28 mouse cellular contexts compared by ENCODE assay signal in genomic region chr19:36364757-36365156, GRCm38 (mm10). TPM values are rescaled to one million over a fixed set of nuclear protein-coding genes. Genes with fewer than 3 reads are reported as not detected.
DNase-seq lines count a peak whose midpoint lies in the region; ATAC-seq lines count a peak whose summit lies in the region.
"Had no signal": no experiment of that assay in that cellular context is flagged by ENCODE, and none has a peak within 500 bp of the region (broad histone marks: within the 10 kb centered on the region; RNA-seq: fewer than 3 reads in every experiment).

No protein-coding gene starts in this region.

- no peaks in the 10 kb centered on the region for H3K36me3 ChIP-seq in intestine, embryonic 15.5 days
- H3K36me3 ChIP-seq in forebrain, embryonic 16.5 days (ENCODE audit: control insufficient read depth, insufficient read depth) = no peaks in the 10 kb centered on the region
- H3K36me3 ChIP-seq: embryonic facial prominence, embryonic 12.5 days; midbrain, embryonic 10.5 days; midbrain, embryonic 15.5 days; neural tube, embryonic 15.5 days; stomach, embryonic 15.5 days had no signal

- no peaks in the 10 kb centered on the region for H3K4me1 ChIP-seq in intestine, embryonic 15.5 days (replicated peaks)
- no peaks in the 10 kb centered on the region for H3K4me1 ChIP-seq in forebrain, embryonic 16.5 days (replicated peaks; ENCODE audit: control insufficient read depth, insufficient read depth, low read length)
- H3K4me1 ChIP-seq: embryonic facial prominence, embryonic 12.5 days; midbrain, embryonic 10.5 days; midbrain, embryonic 15.5 days; neural tube, embryonic 15.5 days; stomach, embryonic 15.5 days had no signal

- ATAC-seq in activated CD4-positive, CD25-positive, alpha-beta regulatory T cell, adult 4 months = peak; percentile 69
- ATAC-seq in intestine, embryonic 15.5 days = peak; percentile 55; the same call in 1 of the 2 replicates
- no peak for ATAC-seq in forebrain, embryonic 16.5 days
- ATAC-seq: forebrain, embryonic 14.5 days; hindbrain, embryonic 16.5 days; midbrain, embryonic 15.5 days had no signal

- intact Hi-C loops in left cerebral cortex, postnatal 4 days (cut with DNase I) = no loop called here

- H3K27me3 ChIP-seq in intestine, embryonic 15.5 days (replicated peaks) = no peaks in the 10 kb centered on the region
- H3K27me3 ChIP-seq in forebrain, embryonic 16.5 days (replicated peaks; ENCODE audit: control insufficient read depth, insufficient read depth, low read length) = no peaks in the 10 kb centered on the region
- H3K27me3 ChIP-seq: embryonic facial prominence, embryonic 12.5 days; midbrain, embryonic 15.5 days; neural tube, embryonic 15.5 days; stomach, embryonic 15.5 days had no signal

- no peak overlapping the region for H3K4me2 ChIP-seq in intestine, embryonic 15.5 days (replicated peaks)
- no peak overlapping the region for H3K4me2 ChIP-seq in forebrain, embryonic 16.5 days (ENCODE audit: low read length)
- H3K4me2 ChIP-seq: embryonic facial prominence, embryonic 12.5 days; midbrain, embryonic 15.5 days; neural tube, embryonic 15.5 days; stomach, embryonic 15.5 days had no signal

- H3K27ac ChIP-seq in intestine, embryonic 15.5 days = no peak overlapping the region
- no peak overlapping the region for H3K27ac ChIP-seq in forebrain, embryonic 16.5 days (ENCODE audit: low read length)
- H3K27ac ChIP-seq: embryonic facial prominence, embryonic 12.5 days; layer of hippocampus, adult 2 months; liver, embryonic 14.5 days; macrophage; midbrain, embryonic 10.5 days; midbrain, embryonic 15.5 days; neural tube, embryonic 15.5 days; stomach, embryonic 15.5 days had no signal

- H3K4me3 ChIP-seq in intestine, embryonic 15.5 days (replicated peaks) = no peak overlapping the region
- no peak overlapping the region for H3K4me3 ChIP-seq in forebrain, embryonic 16.5 days (replicated peaks; ENCODE audit: low read length)
- H3K4me3 ChIP-seq: embryonic facial prominence, embryonic 12.5 days; layer of hippocampus, adult 2 months; midbrain, embryonic 10.5 days; midbrain, embryonic 15.5 days; neural tube, embryonic 15.5 days; stomach, embryonic 15.5 days had no signal

- H3K9me3 ChIP-seq in intestine, embryonic 15.5 days = no peaks in the 10 kb centered on the region
- H3K9me3 ChIP-seq in forebrain, embryonic 16.5 days (ENCODE audit: control insufficient read depth, low read length) = no peaks in the 10 kb centered on the region
- H3K9me3 ChIP-seq: embryonic facial prominence, embryonic 12.5 days; midbrain, embryonic 10.5 days; midbrain, embryonic 15.5 days; neural tube, embryonic 15.5 days; stomach, embryonic 15.5 days had no signal

- DNase-seq in CD4-positive helper T cell, adult 2 months (ENCODE audit: low read depth, low spot score) = peak; percentile 48
- DNase-seq in urinary bladder, postnatal 14 days (ENCODE audit: low spot score) = no peak
- DNase-seq in left cerebral cortex, adult 8-10 months (ENCODE audit: low spot score in 2 of 2) = no peak
- no peak for DNase-seq in left cerebral cortex, postnatal 4 days
- DNase-seq: adrenal gland, adult 2 months; adrenal gland, postnatal 36 days; cerebellum, adult 11 months; cerebellum, adult 9-10 months; embryo, embryonic 11 days; kidney, adult 18-20 months; kidney, postnatal 36 days; liver; lung, adult 2 months; lung, postnatal 10 days; right cerebral cortex, postnatal 25 days had no signal

- no peak overlapping the region for H3K9ac ChIP-seq in intestine, embryonic 15.5 days
- H3K9ac ChIP-seq in forebrain, embryonic 16.5 days (replicated peaks; ENCODE audit: low read depth, low read length) = no peak overlapping the region
- H3K9ac ChIP-seq: embryonic facial prominence, embryonic 12.5 days; liver, embryonic 14.5 days; midbrain, embryonic 15.5 days; neural tube, embryonic 15.5 days; stomach, embryonic 15.5 days had no signal

- 73% methylated on average over 8 of the region's 8 CpGs for WGBS in intestine, embryonic 15.5 days
- WGBS in forebrain, embryonic 16.5 days = 93% methylated on average over 8 of the region's 8 CpGs

RNA-seq across cellular contexts. Expression of gene Pcgf5, which starts 16.6 kb away (rescaled TPM):
- polyA plus RNA-seq in activated CD4-positive, CD25-positive, alpha-beta regulatory T cell, adult 4 months (2017; shearing (Covaris generic)) = 10 to 100 TPM; 37.7 to 39.7 TPM
- polyA plus RNA-seq in intestine, embryonic 15.5 days (2015; fragmentation: Nextera tagmentation; extraction: Ambion mirVana) = 23.6 and 27.0 TPM in 2 replicates
- total RNA-seq in left cerebral cortex, adult 8-10 months (2022) = 10 to 100 TPM; 25.7 to 31.6 (median 28.4) TPM
- polyA plus RNA-seq in forebrain, embryonic 16.5 days (2015; fragmentation: Nextera tagmentation; extraction: Ambion mirVana) = 12.3 and 15.8 TPM in 2 replicates
- 1 to 10 TPM; 6.8 to 8.9 TPM for total RNA-seq in left cerebral cortex, postnatal 4 days (2021)
